ENCODE assay signal across 7 mouse cellular contexts in the genomic region with DNA sequence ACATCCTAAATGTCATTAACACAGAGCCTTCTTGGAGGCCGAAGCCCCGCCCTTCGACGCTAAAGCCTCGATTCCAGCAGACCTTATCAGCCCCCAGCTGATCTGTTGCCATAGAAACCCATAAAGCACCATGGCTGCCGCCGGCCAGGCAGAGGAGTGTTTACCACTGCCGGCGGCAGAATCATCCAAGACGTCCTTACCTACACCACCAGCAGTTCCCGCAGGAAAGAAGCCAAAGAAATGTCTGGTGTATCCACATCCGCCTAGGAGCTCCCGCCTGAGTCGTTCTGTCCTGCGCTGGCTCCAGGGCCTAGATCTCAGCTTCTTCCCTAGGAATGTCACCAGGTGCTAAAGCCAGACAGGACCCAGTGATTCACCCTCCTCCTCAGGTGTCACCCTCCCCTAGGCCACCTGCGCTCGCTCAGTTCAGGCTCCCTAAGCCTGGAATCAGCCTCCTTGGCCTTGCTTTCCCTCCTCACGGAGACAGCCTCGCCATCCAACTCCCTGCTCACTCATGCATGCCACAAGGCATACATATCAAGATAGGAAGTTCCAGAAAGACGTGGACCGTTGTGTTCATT. TPM values are rescaled to one million over a fixed set of nuclear protein-coding genes. Genes with fewer than 3 reads are reported as not detected.
DNase-seq lines count a peak whose midpoint lies in the region; ATAC-seq lines count a peak whose summit lies in the region.

A gene (plus strand): TSS at position 111 of the 581 bp plus-strand sequence.

- no peaks in the 10 kb centered on the region for H3K9me3 ChIP-seq in forebrain, embryonic 10.5 days
- no peaks in the 10 kb centered on the region for H3K9me3 ChIP-seq in hindbrain, embryonic 15.5 days
- H3K9me3 ChIP-seq in limb, embryonic 12.5 days, result no peaks in the 10 kb centered on the region
- H3K9me3 ChIP-seq in neural tube, embryonic 11.5 days (ENCODE audit: control insufficient read depth, low read length), result no peaks in the 10 kb centered on the region

- peaks cover 9% of the 10 kb centered on the region for H3K4me1 ChIP-seq in forebrain, embryonic 10.5 days
- peaks cover 8% of the 10 kb centered on the region for H3K4me1 ChIP-seq in hindbrain, embryonic 15.5 days (replicated peaks)
- H3K4me1 ChIP-seq in limb, embryonic 12.5 days (replicated peaks), result 0 out of 2 replicates have a peak, but pooled peaks cover 6% of the 10 kb centered on the region
- no peaks in the 10 kb centered on the region for H3K4me1 ChIP-seq in neural tube, embryonic 11.5 days (ENCODE audit: control insufficient read depth, insufficient read depth, low read length)

- peak; percentile 91 for ATAC-seq in hindbrain, embryonic 15.5 days (ENCODE audit: low FRiP score, low read depth)
- peak; percentile 63; the same call in 1 of the 2 replicates for ATAC-seq in limb, embryonic 12.5 days (ENCODE audit: insufficient number of reproducible peaks, insufficient read depth, low FRiP score, low TSS enrichment, low read depth)
- ATAC-seq in neural tube, embryonic 11.5 days (ENCODE audit: insufficient read depth, low FRiP score, low TSS enrichment), result peak; percentile 91
- ATAC-seq in inflammation-experienced regulatory T-cells, adult 6 months, result no peak

- peak; percentile 60 for DNase-seq in MN1 (ENCODE audit: low spot score)
- DNase-seq in adrenal gland, postnatal 25 days, result peak; percentile 61
- peak; percentile 55 for DNase-seq in forebrain, embryonic 10.5 days (ENCODE audit: extremely low spot score, low spot score)
- peak; percentile 69 for DNase-seq in neural tube, embryonic 11.5 days (ENCODE audit: low spot score)

- H3K27me3 ChIP-seq in forebrain, embryonic 10.5 days (ENCODE audit: poor library complexity, severe bottlenecking), result no peaks in the 10 kb centered on the region
- H3K27me3 ChIP-seq in hindbrain, embryonic 15.5 days, result no peaks in the 10 kb centered on the region
- H3K27me3 ChIP-seq in limb, embryonic 12.5 days, result no peaks in the 10 kb centered on the region
- no peaks in the 10 kb centered on the region for H3K27me3 ChIP-seq in neural tube, embryonic 11.5 days (ENCODE audit: control insufficient read depth, insufficient read depth, low read length)

- no peaks in the 10 kb centered on the region for H3K36me3 ChIP-seq in forebrain, embryonic 10.5 days (replicated peaks)
- no peaks in the 10 kb centered on the region for H3K36me3 ChIP-seq in hindbrain, embryonic 15.5 days
- H3K36me3 ChIP-seq in limb, embryonic 12.5 days, result no peaks in the 10 kb centered on the region
- H3K36me3 ChIP-seq in neural tube, embryonic 11.5 days (ENCODE audit: control insufficient read depth, insufficient read depth, low read length), result no peaks in the 10 kb centered on the region

- H3K4me2 ChIP-seq in hindbrain, embryonic 15.5 days, result peak within 1 kb of the TSS; percentile 60
- H3K4me2 ChIP-seq in limb, embryonic 12.5 days, result peak within 1 kb of the TSS; percentile 62
- H3K4me2 ChIP-seq in neural tube, embryonic 11.5 days (ENCODE audit: low read depth), result peak within 1 kb of the TSS; percentile 50

- H3K4me3 ChIP-seq in forebrain, embryonic 10.5 days, result peak within 1 kb of the TSS; percentile 54
- H3K4me3 ChIP-seq in hindbrain, embryonic 15.5 days, result peak within 1 kb of the TSS; percentile 28
- peak within 1 kb of the TSS; percentile 31 for H3K4me3 ChIP-seq in limb, embryonic 12.5 days (replicated peaks)
- peak within 1 kb of the TSS; percentile 24 for H3K4me3 ChIP-seq in neural tube, embryonic 11.5 days (ENCODE audit: low read depth, low read length)

- WGBS in forebrain, embryonic 10.5 days, result 7% methylated on average over 21 of the region's 21 CpGs
- WGBS in hindbrain, embryonic 15.5 days, result 5% methylated on average over 21 of the region's 21 CpGs
- WGBS in limb, embryonic 12.5 days, result 12% methylated on average over 21 of the region's 21 CpGs
- 10% methylated on average over 21 of the region's 21 CpGs for WGBS in neural tube, embryonic 11.5 days

- peak within 1 kb of the TSS; percentile 16; the same call in 1 of the 2 replicates for H3K9ac ChIP-seq in hindbrain, embryonic 15.5 days
- no peak within 1 kb of the TSS for H3K9ac ChIP-seq in limb, embryonic 12.5 days (replicated peaks)
- peak within 1 kb of the TSS; percentile 5; the same call in 1 of the 2 replicates for H3K9ac ChIP-seq in neural tube, embryonic 11.5 days (ENCODE audit: low read length)

- H3K27ac ChIP-seq in forebrain, embryonic 10.5 days, result peak within 1 kb of the TSS; percentile 69
- H3K27ac ChIP-seq in hindbrain, embryonic 15.5 days (replicated peaks), result peak within 1 kb of the TSS; percentile 56
- H3K27ac ChIP-seq in limb, embryonic 12.5 days, result no peak within 1 kb of the TSS
- H3K27ac ChIP-seq in neural tube, embryonic 11.5 days (ENCODE audit: low read depth, low read length), result no peak within 1 kb of the TSS

RNA-seq across cellular contexts. Expression of the gene that starts here (rescaled TPM):
- total RNA-seq in adrenal gland, postnatal 25 days (2021), result 0.52 TPM in 1 of 2 replicates, not detected in the other
- not detected in 2 replicates for polyA plus RNA-seq in forebrain, embryonic 10.5 days (2016; fragmentation: Nextera tagmentation; extraction: Ambion mirVana)
- polyA plus RNA-seq in hindbrain, embryonic 15.5 days (2015; fragmentation: Nextera tagmentation; extraction: Ambion mirVana), result not detected in 2 replicates
- not detected in 2 replicates for polyA plus RNA-seq in limb, embryonic 12.5 days (2016; fragmentation: Nextera tagmentation; extraction: Ambion mirVana)
- polyA plus RNA-seq in neural tube, embryonic 11.5 days (2014; fragmentation: Nextera tagmentation; extraction: Ambion mirVana), result not detected in 2 replicates
- polyA plus RNA-seq in inflammation-experienced regulatory T-cells, adult 6 months (2017; shearing (Covaris generic)), result not detected

Comparison
In these comparisons a context has a peak if more than half of its experiments do, and no peak if none do; other contexts are left out.
1. Peak in DNase-seq in adrenal gland, postnatal 25 days; RNA of the gene not detected or under 1 TPM.
2. Peak in DNase-seq, H3K4me3 ChIP-seq and H3K27ac ChIP-seq in forebrain, embryonic 10.5 days; RNA of the gene not detected or under 1 TPM.
3. Peak in ATAC-seq, H3K4me3 ChIP-seq, H3K27ac ChIP-seq, H3K9ac ChIP-seq and H3K4me2 ChIP-seq in hindbrain, embryonic 15.5 days; RNA of the gene not detected or under 1 TPM.
4. Peak in ATAC-seq, H3K4me3 ChIP-seq and H3K4me2 ChIP-seq in limb, embryonic 12.5 days; RNA of the gene not detected or under 1 TPM.
5. Peak in DNase-seq, ATAC-seq, H3K4me3 ChIP-seq, H3K9ac ChIP-seq and H3K4me2 ChIP-seq in neural tube, embryonic 11.5 days; RNA of the gene not detected or under 1 TPM.